Mouse (Mus musculus) lung, embryonic 16.5 days (tissue): ENCODE data around the gene Snrnp200. TPM values are rescaled to one million over a fixed set of nuclear protein-coding genes. Genes with fewer than 3 reads are reported as not detected.

Experiments
- ATAC-seq: fragments of 200-750 bp; cut with Nextera tagmentation; 2 replicates; pipeline ENCODE4 v1.8.0; 2017; ENCODE audit warnings: low read depth, mild to moderate bottlenecking, moderate library complexity
- H3K27ac ChIP-seq: fragments of 300-500 bp; sonication (generic); 2 replicates; pipeline ENCODE4 v1.5.1; 2014; ENCODE audit warnings: mild to moderate bottlenecking, control low read depth, low read length
- H3K27me3 ChIP-seq: fragments of 300-500 bp; sonication (generic); 2 replicates; pipeline ENCODE4 v1.6.1; 2014; ENCODE audit warnings: low read depth, low read length, mixed read lengths; ENCODE audit not compliant: control insufficient read depth, insufficient read depth
- H3K36me3 ChIP-seq: fragments of 300-500 bp; sonication (generic); 2 replicates; pipeline ENCODE4 v1.6.1; 2014; ENCODE audit warnings: low read length; ENCODE audit not compliant: control insufficient read depth, insufficient read depth
- H3K4me1 ChIP-seq: fragments of 300-500 bp; sonication (generic); replicated peaks from 2 replicates; pipeline ENCODE4 v1.6.1; 2014; ENCODE audit warnings: low read length, mixed read lengths; ENCODE audit not compliant: control insufficient read depth, insufficient read depth
- H3K4me2 ChIP-seq: fragments of 300-500 bp; sonication (generic); 2 replicates; pipeline ENCODE4 v1.6.1; 2014; ENCODE audit warnings: low read depth, low read length, control low read depth
- H3K4me3 ChIP-seq: fragments of 300-500 bp; sonication (generic); 2 replicates; pipeline ENCODE4 v1.5.1; 2014; ENCODE audit warnings: mild to moderate bottlenecking, low read length, control low read depth
- H3K9ac ChIP-seq: fragments of 300-500 bp; sonication (generic); 2 replicates; pipeline ENCODE4 v1.6.1; 2014; ENCODE audit warnings: low read length, control low read depth
- H3K9me3 ChIP-seq: fragments of 300-500 bp; sonication (generic); 2 replicates; pipeline ENCODE4 v1.6.1; 2016; ENCODE audit warnings: low read length; ENCODE audit not compliant: control insufficient read depth
- WGBS: fragments of 180-500 bp; shearing (Covaris S2); extraction: QIAGEN DNeasy Blood & Tissue Kit; methylation state at CpG from one replicate; pipeline ENCODE4 v1.1.7; 2014; 5-methylcytosine and 5-hydroxymethylcytosine counted together
- polyA plus RNA-seq: library from polyadenylated mRNA; unstranded; fragments of >200 nt; fragmentation: Nextera tagmentation; extraction: Ambion mirVana; gene quantifications from 2 replicates; pipeline ENCODE4 v1.2.1, GENCODE M21; 2015

Gene Snrnp200
- polyA plus RNA-seq, 1 experiment from 2014 or later = 51.9 TPM

- WGBS = 56% methylated on average over 3 of the region's 3 CpGs
These were observed 43.3 kb downstream of the Snrnp200 start for GRCm38 (mm10) chr2:127251457-127251856.

GRCm38 (mm10) chr2:127251880-127252527 lies 43.8 kb downstream of the Snrnp200 start:
- no peak overlapping the region for H3K27ac ChIP-seq
- H3K36me3 ChIP-seq = peaks cover under 1% of the 10 kb centered on the region
- no peak overlapping the region for H3K4me3 ChIP-seq
- H3K4me1 ChIP-seq = peaks cover 10% of the 10 kb centered on the region
- WGBS = 58% methylated on average over 3 of the region's 3 CpGs
- no peak overlapping the region for H3K4me2 ChIP-seq
- H3K9ac ChIP-seq = no peak overlapping the region
- no peaks in the 10 kb centered on the region for H3K27me3 ChIP-seq
- H3K9me3 ChIP-seq = no peaks in the 10 kb centered on the region
- no peak for ATAC-seq

More at GRCm38 (mm10) chr2:127251457-127251856, 43.3 kb downstream of the Snrnp200 start:
- ATAC-seq = no peak
- H3K9me3 ChIP-seq = no peaks in the 10 kb centered on the region
- H3K9ac ChIP-seq = no peak overlapping the region
- no peak overlapping the region for H3K27ac ChIP-seq
- no peak overlapping the region for H3K4me3 ChIP-seq
- H3K4me2 ChIP-seq = no peak overlapping the region
- no peaks in the 10 kb centered on the region for H3K36me3 ChIP-seq
- no peaks in the 10 kb centered on the region for H3K27me3 ChIP-seq
- H3K4me1 ChIP-seq = peaks cover 15% of the 10 kb centered on the region

GRCm38 (mm10) chr2:127252787-127253186 lies 44.6 kb downstream of the Snrnp200 start:
- Histone ChIP-seq H3K27me3 (no peaks in the 10 kb centered on the region), H3K4me3 (no peak overlapping the region), H3K4me1 (peaks cover 10% of the 10 kb centered on the region), H3K4me2 (no peak overlapping the region), H3K36me3 (peaks cover 7% of the 10 kb centered on the region), H3K27ac (no peak overlapping the region), H3K9me3 (no peaks in the 10 kb centered on the region), H3K9ac (no peak overlapping the region)
- no peak for ATAC-seq
- 57% methylated on average over 5 of the region's 5 CpGs for WGBS

- Histone ChIP-seq H3K4me2 (no peak overlapping the region), H3K27ac (no peak overlapping the region), H3K9me3 (no peaks in the 10 kb centered on the region), H3K9ac (no peak overlapping the region), H3K36me3 (peaks cover 19% of the 10 kb centered on the region), H3K27me3 (no peaks in the 10 kb centered on the region), H3K4me3 (no peak overlapping the region), H3K4me1 (no peaks in the 10 kb centered on the region; the same call in 1 of the 2 replicates)
- 82% methylated on average over 3 of the region's 3 CpGs for whole genome bisulfite sequencing
- ATAC-seq = no peak
These were observed 46.5 kb downstream of the Snrnp200 start for GRCm38 (mm10) chr2:127254604-127255134.

- WGBS = 78% methylated on average over 6 of the region's 6 CpGs
These were observed 47.1 kb downstream of the Snrnp200 start for GRCm38 (mm10) chr2:127255294-127255693.

GRCm38 (mm10) chr2:127259340-127259739 lies 51.2 kb downstream of the Snrnp200 start:
- 0 out of 2 replicates have a peak, but pooled peaks have one; percentile 70 for ATAC-seq
- Histone ChIP-seq H3K4me3 (no peak overlapping the region), H3K27ac (no peak overlapping the region), H3K27me3 (no peaks in the 10 kb centered on the region), H3K9me3 (no peaks in the 10 kb centered on the region), H3K4me1 (no peaks in the 10 kb centered on the region), H3K36me3 (peaks cover 21% of the 10 kb centered on the region), H3K9ac (no peak overlapping the region), H3K4me2 (no peak overlapping the region)
- WGBS = 64% methylated on average over 5 of the region's 5 CpGs

More at GRCm38 (mm10) chr2:127255294-127255693, 47.1 kb downstream of the Snrnp200 start:
- no peak overlapping the region for H3K27ac ChIP-seq
- H3K27me3 ChIP-seq = no peaks in the 10 kb centered on the region
- H3K4me2 ChIP-seq = no peak overlapping the region
- H3K4me1 ChIP-seq = no peaks in the 10 kb centered on the region; the same call in 1 of the 2 replicates
- H3K4me3 ChIP-seq = no peak overlapping the region
- peaks cover 19% of the 10 kb centered on the region for H3K36me3 ChIP-seq
- H3K9me3 ChIP-seq = no peaks in the 10 kb centered on the region
- no peak for ATAC-seq
- no peak overlapping the region for H3K9ac ChIP-seq

GRCm38 (mm10) chr2:127262480-127262879 lies 54.3 kb downstream of the Snrnp200 start:
- Histone ChIP-seq H3K36me3 (peaks cover 15% of the 10 kb centered on the region), H3K4me3 (no peak overlapping the region), H3K9ac (no peak overlapping the region), H3K27ac (no peak overlapping the region), H3K4me2 (no peak overlapping the region), H3K9me3 (no peaks in the 10 kb centered on the region), H3K4me1 (no peaks in the 10 kb centered on the region), H3K27me3 (no peaks in the 10 kb centered on the region)
- no peak for ATAC-seq

GRCm38 (mm10) chr2:127267854-127268253 lies 59.7 kb downstream of the Snrnp200 start:
- WGBS = 44% methylated on average over 4 of the region's 4 CpGs
- peaks cover 4% of the 10 kb centered on the region for H3K4me1 ChIP-seq
- no peak overlapping the region for H3K27ac ChIP-seq
- no peak overlapping the region for H3K9ac ChIP-seq
- no peak overlapping the region for H3K4me3 ChIP-seq
- H3K4me2 ChIP-seq = no peak overlapping the region
- no peaks in the 10 kb centered on the region for H3K36me3 ChIP-seq
- ATAC-seq = no peak
- H3K9me3 ChIP-seq = no peaks in the 10 kb centered on the region
- no peaks in the 10 kb centered on the region for H3K27me3 ChIP-seq

- Histone ChIP-seq H3K27me3 (no peaks in the 10 kb centered on the region), H3K9me3 (no peaks in the 10 kb centered on the region), H3K4me2 (peak within 1 kb of the TSS; percentile 79), H3K4me3 (peak within 1 kb of the TSS; percentile 100), H3K36me3 (no peaks in the 10 kb centered on the region), H3K4me1 (peaks cover 4% of the 10 kb centered on the region), H3K9ac (peak within 1 kb of the TSS; percentile 95), H3K27ac (peak within 1 kb of the TSS; percentile 97)
- peak; percentile 99 for ATAC-seq
- under 1% methylated on average over 49 of the region's 49 CpGs for WGBS
These were observed 61.5 kb downstream of the Snrnp200 start, which contains the start of gene Stard7 for GRCm38 (mm10) chr2:127269491-127270299. Gene Stard7 (plus strand): TSS chr2:127270218.
